16 mouse cellular contexts compared by ENCODE assay signal in genomic region chr2:32128536-32128841, GRCm38 (mm10). TPM values are rescaled to one million over a fixed set of nuclear protein-coding genes. Genes with fewer than 3 reads are reported as not detected.
A peak's percentile ranks its signal among the peaks of the same experiment; 100 is the strongest.
DNase-seq lines count a peak whose midpoint lies in the region; ATAC-seq and TF ChIP-seq lines count a peak whose summit lies in the region.
"Had no signal": no experiment of that assay in that cellular context is flagged by ENCODE, and none has a peak within 500 bp of the region (broad histone marks: within the 10 kb centered on the region; RNA-seq: fewer than 3 reads in every experiment).

No protein-coding gene starts in this region.

- no peak for TF ChIP-seq CTCF in gastrocnemius, adult 2 months (IDR thresholded peaks at IDR 0.05)
- TF ChIP-seq CTCF in hindbrain, postnatal 0 days (IDR thresholded peaks at IDR 0.05; ENCODE audit: low read depth) = no peak
- no peak for TF ChIP-seq CTCF in G1E (IDR thresholded peaks at IDR 0.05; ENCODE audit: low read depth, low read length)

- no peaks in the 10 kb centered on the region for H3K36me3 ChIP-seq in hindbrain, postnatal 0 days (ENCODE audit: insufficient read depth, low read length)
- H3K36me3 ChIP-seq in hindbrain, embryonic 14.5 days (replicated peaks; ENCODE audit: control insufficient read depth, insufficient read depth) = no peaks in the 10 kb centered on the region
- no peaks in the 10 kb centered on the region for H3K36me3 ChIP-seq in G1E (replicated peaks)
- no peaks in the 10 kb centered on the region for H3K36me3 ChIP-seq in limb, embryonic 10.5 days
- H3K36me3 ChIP-seq: limb, embryonic 12.5 days; midbrain, embryonic 15.5 days had no signal

- peak overlapping the region; percentile 90; the same call in 1 of the 2 replicates for H3K27ac ChIP-seq in gastrocnemius, adult 2 months
- no peak overlapping the region for H3K27ac ChIP-seq in hindbrain, postnatal 0 days
- H3K27ac ChIP-seq in hindbrain, embryonic 14.5 days = no peak overlapping the region
- peak overlapping the region; percentile 39 for H3K27ac ChIP-seq in limb, embryonic 10.5 days
- H3K27ac ChIP-seq: limb, embryonic 12.5 days; midbrain, embryonic 15.5 days had no signal

- intact Hi-C loops in gastrocnemius, adult 2 months (cut with DNase I) = no loop called here

- H3K9me3 ChIP-seq in hindbrain, postnatal 0 days (ENCODE audit: low read length) = no peaks in the 10 kb centered on the region
- no peaks in the 10 kb centered on the region for H3K9me3 ChIP-seq in hindbrain, embryonic 14.5 days (ENCODE audit: control insufficient read depth, low read length)
- peaks cover 4% of the 10 kb centered on the region; the same call in 1 of the 2 replicates for H3K9me3 ChIP-seq in G1E (replicated peaks)
- no peaks in the 10 kb centered on the region for H3K9me3 ChIP-seq in limb, embryonic 10.5 days (replicated peaks)
- H3K9me3 ChIP-seq: limb, embryonic 12.5 days; midbrain, embryonic 15.5 days had no signal

- H3K27me3 ChIP-seq in hindbrain, postnatal 0 days (ENCODE audit: insufficient read depth, low read length) = no peaks in the 10 kb centered on the region
- H3K27me3 ChIP-seq in hindbrain, embryonic 14.5 days (ENCODE audit: control insufficient read depth, insufficient read depth, low read length) = peaks cover 3% of the 10 kb centered on the region; the same call in 1 of the 2 replicates
- H3K27me3 ChIP-seq in G1E (ENCODE audit: insufficient read depth, low read length) = no peaks in the 10 kb centered on the region
- peaks cover 5% of the 10 kb centered on the region; the same call in 1 of the 2 replicates for H3K27me3 ChIP-seq in limb, embryonic 10.5 days (ENCODE audit: low read depth, poor library complexity, severe bottlenecking)
- H3K27me3 ChIP-seq: limb, embryonic 12.5 days; midbrain, embryonic 15.5 days had no signal

- 87% methylated on average over 5 of the region's 5 CpGs for WGBS in hindbrain, postnatal 0 days
- 91% methylated on average over 5 of the region's 5 CpGs for WGBS in hindbrain, embryonic 14.5 days
- 89% methylated on average over 5 of the region's 5 CpGs for WGBS in limb, embryonic 10.5 days

- no peak overlapping the region for H3K4me3 ChIP-seq in gastrocnemius, adult 2 months
- H3K4me3 ChIP-seq in hindbrain, postnatal 0 days (ENCODE audit: low read length) = no peak overlapping the region
- no peak overlapping the region for H3K4me3 ChIP-seq in hindbrain, embryonic 14.5 days (replicated peaks; ENCODE audit: low read length)
- H3K4me3 ChIP-seq in G1E (ENCODE audit: low read depth, low read length) = peak overlapping the region; percentile 10; the same call in 1 of the 2 replicates
- H3K4me3 ChIP-seq in limb, embryonic 10.5 days = no peak overlapping the region
- H3K4me3 ChIP-seq: heart, adult 2 months; limb, embryonic 12.5 days; midbrain, embryonic 15.5 days had no signal

- no peak for DNase-seq in gastrocnemius, adult 2 months
- no peak for DNase-seq in gastrocnemius, adult 8-10 months (ENCODE audit: low spot score in 2 of 2)
- no peak for DNase-seq in hindbrain, postnatal 0 days (ENCODE audit: low spot score)
- no peak for DNase-seq in hindbrain, embryonic 14.5 days (ENCODE audit: low spot score)
- no peak for DNase-seq in G1E (ENCODE audit: low spot score)
- DNase-seq in limb, embryonic 10.5 days (ENCODE audit: low spot score) = no peak
- DNase-seq in testis, postnatal 14 days (ENCODE audit: low spot score) = no peak
- DNase-seq in B cell, adult 2 months = no peak
- DNase-seq: adrenal gland, adult 2 months; cerebellum, adult 8-10 months; kidney, adult 11 months; kidney, postnatal 36 days; right cerebral cortex, postnatal 4 days had no signal

- H3K4me1 ChIP-seq in hindbrain, postnatal 0 days (ENCODE audit: insufficient read depth, low read length) = no peaks in the 10 kb centered on the region
- H3K4me1 ChIP-seq in hindbrain, embryonic 14.5 days (replicated peaks; ENCODE audit: control insufficient read depth, insufficient read depth, low read length) = no peaks in the 10 kb centered on the region; the same call in 1 of the 2 replicates
- H3K4me1 ChIP-seq in G1E (ENCODE audit: insufficient read depth, low read depth, low read length) = peaks cover 85% of the 10 kb centered on the region
- H3K4me1 ChIP-seq in limb, embryonic 10.5 days = peaks cover 27% of the 10 kb centered on the region

- ATAC-seq in hindbrain, postnatal 0 days = peak; percentile 27; the same call in 1 of the 2 replicates
- no peak for ATAC-seq in hindbrain, embryonic 14.5 days (ENCODE audit: low FRiP score)
- ATAC-seq in G1E (ENCODE audit: extremely low read depth, insufficient number of reproducible peaks, low FRiP score, poor library complexity, severe bottlenecking) = no peak
- ATAC-seq: midbrain, embryonic 15.5 days had no signal

- H3K4me2 ChIP-seq in hindbrain, postnatal 0 days (ENCODE audit: low read depth, low read length) = no peak overlapping the region
- no peak overlapping the region for H3K4me2 ChIP-seq in hindbrain, embryonic 14.5 days (replicated peaks)
- H3K4me2 ChIP-seq: limb, embryonic 12.5 days; midbrain, embryonic 15.5 days had no signal

- no peak overlapping the region for H3K9ac ChIP-seq in hindbrain, postnatal 0 days (replicated peaks; ENCODE audit: low read length)
- no peak overlapping the region for H3K9ac ChIP-seq in hindbrain, embryonic 14.5 days
- H3K9ac ChIP-seq: midbrain, embryonic 15.5 days had no signal

RNA-seq across cellular contexts. Expression of gene Prrc2b, which starts 22.4 kb away (rescaled TPM):
- 10 to 100 TPM; 76.4 to 86.9 TPM for total RNA-seq in gastrocnemius, adult 2 months (2021)
- total RNA-seq in gastrocnemius, adult 8-10 months (2022) = 10 to 100 TPM; 81.0 to 90.8 (median 85.9) TPM
- 188 and 206 TPM in 2 replicates for total RNA-seq in hindbrain, postnatal 0 days (2014; rRNA removed)
- 44.8 and 55.9 TPM in 2 replicates for polyA plus RNA-seq in hindbrain, postnatal 0 days (2015; fragmentation: Nextera tagmentation; extraction: Ambion mirVana)
- polyA plus RNA-seq in hindbrain, embryonic 14.5 days (2014; fragmentation: Nextera tagmentation; extraction: Ambion mirVana) = 105 and 119 TPM in 2 replicates
- total RNA-seq in G1E (2014; fragmentation: Nextera tagmentation) (147 and 160 TPM in 2 replicates), G1E (2017) (16.0 and 17.1 TPM in 2 replicates)
- 90.5 and 103 TPM in 2 replicates for polyA plus RNA-seq in G1E (2012)
- polyA plus RNA-seq in limb, embryonic 10.5 days (2016; fragmentation: Nextera tagmentation; extraction: Ambion mirVana) = 71.2 and 80.3 TPM in 2 replicates

RNA-seq across cellular contexts. Expression of gene Plpp7, which starts 33.2 kb away (rescaled TPM):
- total RNA-seq in gastrocnemius, adult 2 months (2021) = 100 to 1,000 TPM; 109 to 120 TPM
- total RNA-seq in gastrocnemius, adult 8-10 months (2022) = 100 to 1,000 TPM in 3 of 4 experiments, 10 to 100 TPM in 1; 99.5 to 130 (median 113) TPM
- total RNA-seq in hindbrain, postnatal 0 days (2014; rRNA removed) = 39.2 and 50.5 TPM in 2 replicates
- 28.2 and 28.3 TPM in 2 replicates for polyA plus RNA-seq in hindbrain, postnatal 0 days (2015; fragmentation: Nextera tagmentation; extraction: Ambion mirVana)
- polyA plus RNA-seq in hindbrain, embryonic 14.5 days (2014; fragmentation: Nextera tagmentation; extraction: Ambion mirVana) = 22.4 and 27.5 TPM in 2 replicates
- total RNA-seq in G1E (2014; fragmentation: Nextera tagmentation) (not detected in 2 replicates), G1E (2017) (0.41 and 0.44 TPM in 2 replicates)
- polyA plus RNA-seq in G1E (2012) = 0.42 and 0.44 TPM in 2 replicates
- polyA plus RNA-seq in limb, embryonic 10.5 days (2016; fragmentation: Nextera tagmentation; extraction: Ambion mirVana) = 2.8 and 3.8 TPM in 2 replicates

RNA-seq across cellular contexts. Expression of gene Fam78a, which starts 43.8 kb away (rescaled TPM):
- 10 to 100 TPM in 1 of 2 experiments, 1 to 10 TPM in 1; 9.9 to 12.0 TPM for total RNA-seq in gastrocnemius, adult 2 months (2021)
- total RNA-seq in gastrocnemius, adult 8-10 months (2022) = 10 to 100 TPM; 10.8 to 17.5 (median 14.9) TPM
- total RNA-seq in hindbrain, postnatal 0 days (2014; rRNA removed) = 0.83 and 1.3 TPM in 2 replicates
- 0.21 and 0.39 TPM in 2 replicates for polyA plus RNA-seq in hindbrain, postnatal 0 days (2015; fragmentation: Nextera tagmentation; extraction: Ambion mirVana)
- polyA plus RNA-seq in hindbrain, embryonic 14.5 days (2014; fragmentation: Nextera tagmentation; extraction: Ambion mirVana) = 0.52 and 0.56 TPM in 2 replicates
- total RNA-seq in G1E (2014; fragmentation: Nextera tagmentation) (21.7 and 24.7 TPM in 2 replicates), G1E (2017) (25.3 and 27.4 TPM in 2 replicates)
- polyA plus RNA-seq in G1E (2012) = 49.2 and 54.5 TPM in 2 replicates
- polyA plus RNA-seq in limb, embryonic 10.5 days (2016; fragmentation: Nextera tagmentation; extraction: Ambion mirVana) = 2.0 TPM in 2 replicates

Comparison
In these comparisons a context has a peak if more than half of its experiments do, and no peak if none do; other contexts are left out.
1. H3K27ac ChIP-seq: peak in gastrocnemius, adult 2 months (single experiment) and limb, embryonic 10.5 days (single experiment); none in hindbrain, postnatal 0 days (single experiment) and hindbrain, embryonic 14.5 days (single experiment).
2. RNA of gene Plpp7, which starts 33.2 kb away (total RNA-seq): 109 to 120 TPM in gastrocnemius, adult 2 months, 99.5 to 130 TPM in gastrocnemius, adult 8-10 months and 39.2 to 50.5 TPM in hindbrain, postnatal 0 days; 0.41 to 0.44 TPM in G1E; every median in the first group is over 10 times any median in the second.